Mouse (Mus musculus) stomach, postnatal 0 days (tissue): ENCODE measurements around the gene Olfr105-ps. TPM values are rescaled to one million over a fixed set of nuclear protein-coding genes. Genes with fewer than 3 reads are reported as not detected.

Experiments used
- ATAC-seq: fragments of 200-750 bp; cut with Nextera tagmentation; 2 replicates; pipeline ENCODE4 v1.8.0; 2017; ENCODE audit not compliant: low FRiP score, low TSS enrichment
- DNase-seq: peaks from one replicate; pipeline ENCODE4 v3.0.0-alpha.2; 2016; ENCODE audit warnings: low spot score
- H3K27ac ChIP-seq: fragments of 300-500 bp; sonication (generic); replicated peaks from 2 replicates; pipeline ENCODE4 v1.5.1; 2014; ENCODE audit warnings: mild to moderate bottlenecking, control low read depth
- H3K27me3 ChIP-seq: fragments of 300-500 bp; sonication (generic); 2 replicates; pipeline ENCODE4 v1.6.1; 2014; ENCODE audit warnings: low read length; ENCODE audit not compliant: control insufficient read depth, insufficient read depth
- H3K36me3 ChIP-seq: fragments of 300-500 bp; sonication (generic); 2 replicates; pipeline ENCODE4 v1.6.1; 2014; ENCODE audit warnings: low read length, mixed read lengths; ENCODE audit not compliant: control insufficient read depth, insufficient read depth
- H3K4me1 ChIP-seq: fragments of 300-500 bp; sonication (generic); replicated peaks from 2 replicates; pipeline ENCODE4 v1.6.1; 2014; ENCODE audit warnings: antibody characterized with exemption; ENCODE audit not compliant: control insufficient read depth, insufficient read depth
- H3K4me2 ChIP-seq: fragments of 300-500 bp; sonication (generic); replicated peaks from 2 replicates; pipeline ENCODE4 v1.6.1; 2014; ENCODE audit warnings: low read depth, mild to moderate bottlenecking, control low read depth, moderate library complexity
- H3K4me3 ChIP-seq: fragments of 300-500 bp; sonication (generic); 2 replicates; pipeline ENCODE4 v1.5.1; 2014; ENCODE audit warnings: low read depth, low read length, control low read depth
- H3K9ac ChIP-seq: fragments of 300-500 bp; sonication (generic); 2 replicates; pipeline ENCODE4 v1.6.1; 2014; ENCODE audit warnings: mild to moderate bottlenecking, low read length, control low read depth, mixed read lengths
- H3K9me3 ChIP-seq: fragments of 300-500 bp; sonication (generic); 2 replicates; pipeline ENCODE4 v1.6.1; 2016; ENCODE audit warnings: low read length; ENCODE audit not compliant: control insufficient read depth
- CTCF ChIP-seq: IDR thresholded peaks from 2 replicates; pipeline ENCODE4 v1.5.1; 2016; ENCODE audit warnings: antibody characterized with exemption, low read depth, mild to moderate bottlenecking, moderate library complexity
- EP300 ChIP-seq: optimal IDR thresholded peaks from 2 replicates; pipeline ENCODE3; 2016; ENCODE audit warnings: antibody characterized with exemption
- WGBS: fragments of 180-500 bp; shearing (Covaris S2); extraction: QIAGEN DNeasy Blood & Tissue Kit; methylation state at CpG from one replicate; pipeline ENCODE4 v1.1.7; 2014; 5-methylcytosine and 5-hydroxymethylcytosine counted together
- polyA plus RNA-seq: library from polyadenylated mRNA; unstranded; fragments of >200 nt; fragmentation: Nextera tagmentation; extraction: Ambion mirVana; gene quantifications from 2 replicates; pipeline ENCODE4 v1.2.1, GENCODE M21; 2015

Olfr105-ps gene
- not detected in 2 replicates for polyA plus RNA-seq

- no peak within 1 kb of the TSS for H3K4me2 ChIP-seq
- TF ChIP-seq CTCF (no peak), EP300 (no peak)
- no peak within 1 kb of the TSS for H3K27ac ChIP-seq
- no peaks in the 10 kb centered on the region for H3K36me3 ChIP-seq
- no peaks in the 10 kb centered on the region for H3K27me3 ChIP-seq
- no peak within 1 kb of the TSS for H3K4me3 ChIP-seq
- DNase-seq: no peak
- no peak within 1 kb of the TSS for H3K9ac ChIP-seq
- no peaks in the 10 kb centered on the region for H3K4me1 ChIP-seq
- H3K9me3 ChIP-seq: no peaks in the 10 kb centered on the region
- no peak for ATAC-seq
Observed at GRCm38 (mm10) chr17:37378733-37379132, at the start of gene Olfr105-ps. Gene Olfr105-ps, plus strand, starts transcription at chr17:37379033.

GRCm38 (mm10) chr17:37339598-37339997 lies 39.2 kb upstream of the Olfr105-ps start, which contains the start of gene Olfr103:
Gene Olfr103, minus strand, starts transcription at chr17:37339698.
- H3K4me3 ChIP-seq: no peak within 1 kb of the TSS
- WGBS: 77% methylated on average over 2 of the region's 2 CpGs
- H3K9me3 ChIP-seq: no peaks in the 10 kb centered on the region
- no peak for TF ChIP-seq CTCF
- TF ChIP-seq EP300: no peak
- no peak for ATAC-seq
- no peaks in the 10 kb centered on the region for H3K36me3 ChIP-seq
- no peaks in the 10 kb centered on the region for H3K4me1 ChIP-seq
- H3K27ac ChIP-seq: no peak within 1 kb of the TSS
- no peak within 1 kb of the TSS for H3K9ac ChIP-seq
- DNase-seq: no peak
- H3K27me3 ChIP-seq: no peaks in the 10 kb centered on the region
- no peak within 1 kb of the TSS for H3K4me2 ChIP-seq

DNA sequence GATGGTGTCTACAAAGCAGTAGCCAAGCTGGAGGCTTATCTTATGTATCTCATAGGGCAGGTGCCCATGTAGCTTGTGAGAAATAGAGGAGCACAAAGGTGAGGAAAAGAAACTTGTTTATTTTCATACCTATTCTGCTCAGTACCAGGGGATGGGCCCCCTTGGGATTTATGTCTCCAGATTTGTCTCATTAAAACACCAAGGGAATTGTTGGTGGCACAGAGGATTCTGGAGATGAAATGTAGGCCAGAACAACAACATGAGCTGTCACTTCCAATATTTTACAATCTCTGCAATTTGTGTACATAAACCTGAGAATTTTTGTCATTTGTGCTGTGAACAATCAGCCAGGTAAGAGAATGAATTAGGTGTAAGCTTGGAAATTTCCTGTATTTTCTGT lies 19.6 kb upstream of the Olfr105-ps start, which contains the start of gene Olfr104-ps:
Gene Olfr104-ps, plus strand, starts transcription at position 301 of the 400 bp plus-strand sequence.
- Histone ChIP-seq H3K4me1 (no peaks in the 10 kb centered on the region), H3K27me3 (no peaks in the 10 kb centered on the region), H3K4me2 (no peak within 1 kb of the TSS), H3K36me3 (no peaks in the 10 kb centered on the region), H3K4me3 (no peak within 1 kb of the TSS), H3K9ac (no peak within 1 kb of the TSS), H3K9me3 (no peaks in the 10 kb centered on the region), H3K27ac (no peak within 1 kb of the TSS)
- TF ChIP-seq CTCF (no peak), EP300 (no peak)
- ATAC-seq (no peak), DNase-seq (no peak)

GRCm38 (mm10) chr17:37390093-37390492 lies 11.3 kb downstream of the Olfr105-ps start, which contains the start of gene Olfr106-ps:
Gene Olfr106-ps, plus strand, starts transcription at chr17:37390393.
- no peak within 1 kb of the TSS for H3K27ac ChIP-seq
- H3K36me3 ChIP-seq: no peaks in the 10 kb centered on the region
- H3K9me3 ChIP-seq: no peaks in the 10 kb centered on the region
- no peaks in the 10 kb centered on the region for H3K4me1 ChIP-seq
- no peak within 1 kb of the TSS for H3K4me3 ChIP-seq
- TF ChIP-seq EP300 (no peak), CTCF (no peak)
- WGBS: 64% methylated on average over 1 of the region's 1 CpGs
- H3K4me2 ChIP-seq: no peak within 1 kb of the TSS
- ATAC-seq (no peak), DNase-seq (no peak)
- no peak within 1 kb of the TSS for H3K9ac ChIP-seq
- H3K27me3 ChIP-seq: no peaks in the 10 kb centered on the region

DNA sequence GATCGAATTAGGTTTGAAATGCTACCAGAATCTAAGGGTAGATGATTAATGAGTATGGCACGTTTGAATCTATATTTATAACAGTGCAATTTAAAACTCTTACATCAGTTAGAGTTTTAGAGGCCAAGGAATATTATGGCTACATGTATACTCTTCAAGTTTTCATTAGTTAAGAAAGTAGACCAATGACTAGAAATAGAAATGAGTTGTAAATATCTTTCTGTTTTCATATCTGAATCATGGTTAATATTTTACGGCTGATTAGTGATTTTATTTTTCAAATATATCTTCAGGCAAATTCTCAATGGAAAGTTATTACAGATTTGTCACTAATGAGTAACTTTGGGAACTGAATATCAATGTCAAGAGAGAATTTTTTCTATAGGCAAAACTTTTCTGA lies 20.1 kb downstream of the Olfr105-ps start, which contains the start of gene Olfr107:
Gene Olfr107, plus strand, starts transcription at position 301 of the 400 bp plus-strand sequence.
- TF ChIP-seq EP300: no peak
- no peak for TF ChIP-seq CTCF
- Histone ChIP-seq H3K4me1 (no peaks in the 10 kb centered on the region), H3K4me2 (no peak within 1 kb of the TSS), H3K27ac (no peak within 1 kb of the TSS), H3K36me3 (no peaks in the 10 kb centered on the region), H3K9ac (no peak within 1 kb of the TSS), H3K27me3 (no peaks in the 10 kb centered on the region), H3K4me3 (no peak within 1 kb of the TSS), H3K9me3 (no peaks in the 10 kb centered on the region)
- DNase-seq (no peak), ATAC-seq (no peak)
- WGBS: 71% methylated on average over 3 of the region's 3 CpGs

DNA sequence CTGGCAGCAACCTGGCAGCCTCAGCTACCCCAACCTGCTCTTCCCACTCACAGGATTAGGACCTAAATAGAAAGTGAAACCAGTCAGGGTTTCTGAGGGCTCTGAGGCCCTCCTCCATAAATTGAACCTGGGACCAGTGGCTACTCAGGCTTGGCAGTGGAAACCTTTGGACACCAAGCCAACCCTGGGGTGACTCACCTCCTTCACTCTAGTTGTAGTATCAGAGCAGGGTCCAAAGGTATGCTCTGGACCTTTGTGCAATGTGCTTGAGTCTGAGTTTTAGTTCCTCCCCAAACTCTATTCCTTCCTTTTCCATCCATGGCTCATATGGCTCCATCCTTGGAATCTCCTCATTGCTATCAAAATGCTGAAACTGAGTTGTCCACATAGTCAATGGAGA lies 34.5 kb downstream of the Olfr105-ps start:
- no peaks in the 10 kb centered on the region for H3K9me3 ChIP-seq
- H3K4me3 ChIP-seq: no peak overlapping the region
- H3K9ac ChIP-seq: no peak overlapping the region
- TF ChIP-seq CTCF: no peak
- no peak for TF ChIP-seq EP300
- H3K27me3 ChIP-seq: no peaks in the 10 kb centered on the region
- H3K27ac ChIP-seq: no peak overlapping the region
- DNase-seq: no peak
- no peak overlapping the region for H3K4me2 ChIP-seq
- H3K36me3 ChIP-seq: no peaks in the 10 kb centered on the region
- no peak for ATAC-seq
- no peaks in the 10 kb centered on the region for H3K4me1 ChIP-seq

Other genes starting within 250 kb of the Olfr105-ps start
- not detected in 2 replicates for gene Olfr93, start 217.5 kb upstream of the Olfr105-ps start, polyA plus RNA-seq
- gene Ubd, start 185.1 kb upstream of the Olfr105-ps start, polyA plus RNA-seq: 0.15 and 0.27 TPM in 2 replicates
- 0.16 and 0.19 TPM in 2 replicates for gene Olfr94, start 178.0 kb upstream of the Olfr105-ps start, polyA plus RNA-seq
- gene Olfr95, start 165.9 kb upstream of the Olfr105-ps start, polyA plus RNA-seq: not detected in 2 replicates
- not detected in 2 replicates for gene Olfr96, start 158.9 kb upstream of the Olfr105-ps start, polyA plus RNA-seq
- gene Olfr97, start 141.7 kb upstream of the Olfr105-ps start, polyA plus RNA-seq: not detected in 2 replicates
- gene Olfr98, start 115.3 kb upstream of the Olfr105-ps start, polyA plus RNA-seq: not detected in 2 replicates
- gene H2-M3, start 108.8 kb upstream of the Olfr105-ps start, polyA plus RNA-seq: 4.2 and 4.3 TPM in 2 replicates
- gene Olfr99, start 95.6 kb upstream of the Olfr105-ps start, polyA plus RNA-seq: not detected in 2 replicates
- gene Olfr101, start 74.7 kb upstream of the Olfr105-ps start, polyA plus RNA-seq: not detected in 2 replicates
- gene Olfr102, start 62.0 kb upstream of the Olfr105-ps start, polyA plus RNA-seq: not detected in 2 replicates
- gene Olfr103, start 39.3 kb upstream of the Olfr105-ps start, polyA plus RNA-seq: not detected in 2 replicates
- not detected in 2 replicates for gene Olfr104-ps, start 19.5 kb upstream of the Olfr105-ps start, polyA plus RNA-seq
- gene Olfr106-ps, start 11.4 kb downstream of the Olfr105-ps start, polyA plus RNA-seq: not detected in 2 replicates
- gene Olfr107, start 20.2 kb downstream of the Olfr105-ps start, polyA plus RNA-seq: not detected in 2 replicates
- not detected in 2 replicates for gene Olfr108, start 66.4 kb downstream of the Olfr105-ps start, polyA plus RNA-seq
- gene Olfr109, start 79.9 kb downstream of the Olfr105-ps start, polyA plus RNA-seq: 0.02 TPM in 1 of 2 replicates, not detected in the other
- not detected in 2 replicates for gene H2-M2, start 104.5 kb downstream of the Olfr105-ps start, polyA plus RNA-seq
- not detected in 2 replicates for gene Olfr110, start 113.4 kb downstream of the Olfr105-ps start, polyA plus RNA-seq
- not detected in 2 replicates for gene Olfr111, start 129.0 kb downstream of the Olfr105-ps start, polyA plus RNA-seq
- not detected in 2 replicates for gene Olfr112, start 190.4 kb downstream of the Olfr105-ps start, polyA plus RNA-seq
- gene Olfr113, start 198.6 kb downstream of the Olfr105-ps start, polyA plus RNA-seq: not detected in 2 replicates
- not detected in 2 replicates for gene Olfr114, start 213.7 kb downstream of the Olfr105-ps start, polyA plus RNA-seq
- gene Olfr115, start 248.1 kb downstream of the Olfr105-ps start, polyA plus RNA-seq: not detected in 2 replicates
- gene Olfr116, start 248.2 kb downstream of the Olfr105-ps start, polyA plus RNA-seq: not detected in 2 replicates